Mouse (Mus musculus) embryo, embryonic 10.5 days (tissue): Measurements from ENCODE around the gene Smpd4.

Source experiments
- DNase-seq: peaks from one replicate; pipeline ENCODE4 v3.0.0-alpha.2; 2015; ENCODE audit warnings: low spot score

The Smpd4 gene

DNA sequence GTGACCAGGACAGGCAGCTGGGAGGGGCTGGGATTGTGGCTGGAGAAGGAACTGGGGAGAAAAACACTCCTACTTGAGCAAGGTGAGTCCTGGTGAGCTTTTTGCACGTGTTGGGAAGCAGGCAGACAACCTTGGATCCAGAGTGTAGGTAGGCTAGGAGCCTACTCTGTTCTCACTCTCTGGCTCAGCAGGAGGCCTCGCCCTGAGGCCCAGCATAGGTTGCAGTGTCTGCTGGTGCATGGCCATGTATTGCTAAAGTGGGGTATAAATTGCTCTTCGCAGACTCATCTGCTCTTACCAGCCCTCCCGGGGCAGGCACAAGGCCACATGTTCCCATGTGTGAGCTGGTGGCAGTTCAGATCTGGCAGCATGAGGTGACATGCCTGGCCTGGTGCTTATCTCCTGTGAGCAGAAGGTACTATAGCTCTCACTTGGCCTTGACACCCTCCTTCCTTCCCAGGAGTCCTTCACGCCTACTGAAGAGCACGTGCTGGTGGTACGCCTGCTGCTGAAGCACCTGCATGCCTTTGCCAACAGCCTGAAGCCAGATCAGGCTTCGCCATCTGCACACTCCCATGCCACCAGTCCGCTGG is 19.0 kb downstream of the Smpd4 start:
- no peak for DNase-seq

DNA sequence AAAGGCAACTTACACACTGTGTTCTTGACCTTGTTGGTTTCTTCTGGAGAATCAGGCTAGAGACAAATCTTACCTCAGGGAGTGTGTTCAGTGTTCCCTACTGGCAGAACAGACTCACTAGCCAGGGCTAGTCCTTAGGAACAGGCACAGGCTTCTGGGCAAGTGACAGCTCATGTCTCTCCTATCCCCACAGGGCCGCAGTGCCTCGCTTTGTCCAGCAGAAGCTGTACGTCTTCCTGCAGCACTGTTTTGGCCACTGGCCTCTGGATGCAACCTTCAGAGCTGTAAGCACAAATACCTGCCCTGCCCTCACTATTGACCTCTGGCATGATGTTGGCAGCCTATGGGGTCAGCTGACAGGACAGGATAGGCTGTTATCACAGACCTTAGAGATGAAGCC is 19.9 kb downstream of the Smpd4 start:
- DNase-seq = no peak

DNA sequence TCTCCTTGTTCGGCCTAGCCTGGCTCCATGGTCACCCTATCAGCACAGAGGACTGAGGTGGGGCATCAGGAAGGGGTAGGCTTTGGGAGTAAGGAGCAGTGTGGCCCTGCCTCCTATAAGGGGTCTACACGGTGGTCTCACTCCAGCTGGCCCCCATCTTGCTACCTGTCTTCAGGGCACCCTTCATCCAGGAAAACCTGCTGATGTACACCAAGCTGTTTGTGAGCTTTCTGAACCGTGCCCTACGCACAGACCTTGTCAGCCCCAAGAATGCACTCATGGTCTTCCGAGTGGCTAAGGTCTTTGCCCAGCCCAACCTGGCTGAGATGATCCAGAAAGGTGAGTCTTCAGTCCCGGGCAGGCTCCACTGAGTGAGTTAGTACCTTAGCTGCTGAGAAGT is 20.8 kb downstream of the Smpd4 start:
- DNase-seq = no peak

DNA sequence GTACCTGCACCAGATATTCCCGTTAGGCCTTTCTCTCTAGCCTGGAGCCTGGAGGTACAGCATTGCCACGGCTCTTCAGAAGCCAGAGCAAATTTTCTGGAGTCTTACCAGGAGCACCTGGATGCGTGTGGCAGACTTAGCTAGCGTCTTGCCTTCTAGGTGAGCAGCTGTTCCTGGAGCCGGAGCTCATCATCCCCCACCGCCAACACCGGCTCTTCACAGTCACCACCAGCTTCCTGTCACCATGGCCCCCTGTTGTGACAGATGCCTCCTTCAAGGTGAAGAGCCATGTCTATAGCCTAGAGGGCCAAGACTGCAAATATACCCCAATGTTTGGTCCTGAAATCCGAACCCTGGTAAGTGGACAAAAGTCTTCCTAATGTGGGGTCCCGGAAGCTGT is 21.6 kb downstream of the Smpd4 start:
- DNase-seq = no peak

DNA sequence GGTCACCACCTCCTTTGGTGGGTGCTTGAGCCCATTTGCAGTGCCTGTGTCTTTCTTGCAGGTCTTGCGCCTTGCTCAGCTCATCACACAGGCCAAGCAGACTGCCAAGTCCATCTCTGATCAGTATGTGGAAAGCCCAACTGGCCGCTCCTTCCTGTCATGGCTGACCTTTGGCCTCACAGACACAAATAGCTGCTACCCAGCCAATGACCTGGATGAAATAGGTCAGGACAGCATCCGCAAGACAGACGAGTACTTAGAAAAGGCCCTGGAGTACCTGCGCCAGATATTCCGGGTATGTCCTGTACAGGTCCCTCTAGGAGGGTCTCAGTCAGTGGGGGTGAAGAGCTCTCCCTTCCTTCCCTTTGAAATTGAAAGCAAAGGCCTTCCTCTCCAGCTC is 22.1 kb downstream of the Smpd4 start:
- peak; percentile 7 for DNase-seq

DNA sequence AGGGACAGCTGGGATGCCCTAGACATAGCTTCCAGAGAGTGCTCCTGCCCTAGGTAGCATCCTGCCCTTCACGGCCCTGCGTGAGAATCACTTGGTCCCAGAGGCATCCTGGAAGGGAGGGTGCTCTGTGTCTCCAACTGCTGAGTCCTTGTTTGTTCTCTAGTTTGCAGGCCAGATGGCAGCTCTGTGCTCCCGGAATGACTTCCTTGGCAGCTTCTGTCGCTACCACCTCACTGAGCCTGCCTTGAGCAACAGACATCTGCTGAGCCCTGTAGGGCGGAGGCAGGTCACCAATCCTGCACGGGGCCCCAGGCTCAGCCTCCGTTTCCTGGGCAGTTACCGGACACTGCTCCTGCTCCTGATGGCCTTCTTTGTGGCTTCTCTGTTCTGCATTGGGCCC is 23.2 kb downstream of the Smpd4 start:
- no peak for DNase-seq

DNA sequence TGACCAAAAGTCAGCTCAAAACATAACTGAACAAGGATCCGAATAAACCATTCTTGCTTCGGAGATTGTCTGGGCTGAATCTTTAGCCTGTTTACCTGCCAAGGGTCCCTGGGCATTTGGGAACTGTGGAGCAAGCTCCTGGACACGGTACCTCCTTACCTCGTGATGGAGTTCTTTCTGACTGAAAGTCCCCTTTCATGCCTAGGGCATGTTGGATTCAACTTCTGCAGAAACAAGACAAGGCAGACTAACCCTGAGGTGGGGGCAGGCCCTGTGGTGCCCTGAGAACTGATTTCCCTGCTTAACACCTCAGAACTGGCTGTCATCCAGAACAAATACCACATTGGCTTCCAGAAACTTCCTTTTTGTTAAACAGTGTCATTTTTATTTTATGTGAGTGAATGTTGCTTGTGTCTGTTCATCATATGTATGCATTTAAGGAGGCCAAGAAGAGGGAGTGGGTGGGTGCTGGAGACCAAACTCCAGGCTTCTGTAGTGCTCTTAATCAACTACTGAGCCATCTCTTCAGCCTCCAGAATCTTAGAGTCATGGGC is 24.4 kb downstream of the Smpd4 start:
- no peak for DNase-seq

DNA sequence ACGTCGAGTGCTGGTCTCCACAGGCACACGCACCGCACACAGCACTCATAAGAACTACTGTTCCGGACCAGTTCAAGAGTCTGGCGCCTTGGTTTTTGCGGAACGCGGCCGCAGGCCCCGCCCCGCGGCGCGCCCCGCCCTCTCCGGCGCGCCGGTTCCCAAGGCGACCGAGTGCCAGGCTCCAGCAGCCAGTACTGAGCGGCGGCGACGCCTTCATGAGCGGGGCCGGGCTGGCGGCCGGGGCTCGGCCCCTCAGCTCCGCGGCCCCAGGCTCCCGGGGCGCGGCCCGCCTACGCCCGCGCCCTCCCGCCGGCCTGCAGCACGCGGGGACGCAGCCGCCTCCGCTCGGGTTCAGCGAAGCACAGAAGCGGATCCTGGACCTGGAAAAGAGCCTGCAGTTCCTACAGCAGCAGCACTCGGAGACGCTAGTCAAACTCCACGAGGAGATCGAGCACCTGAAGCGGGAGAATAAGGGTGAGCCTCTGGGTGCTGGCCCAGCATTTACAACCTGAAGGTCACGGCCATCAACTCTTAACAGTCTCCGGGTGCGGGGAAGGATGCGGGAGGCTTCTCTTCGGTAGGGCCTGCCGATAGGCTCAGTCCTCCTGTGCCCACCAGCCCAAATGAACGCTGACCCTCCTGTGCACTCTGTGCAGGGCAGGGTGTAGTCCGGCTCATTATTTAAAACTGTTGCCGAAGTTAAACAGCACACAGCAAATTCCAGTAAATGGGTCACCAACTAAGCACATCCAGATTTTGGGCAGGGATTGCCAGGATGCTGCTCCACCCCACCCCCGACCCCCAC is 27.4 kb downstream of the Smpd4 start, which contains the start of gene Ccdc74a:
Gene Ccdc74a, plus strand, starts transcription at position 161 of the 805 bp plus-strand sequence.
- peak; percentile 91 for DNase-seq

DNA sequence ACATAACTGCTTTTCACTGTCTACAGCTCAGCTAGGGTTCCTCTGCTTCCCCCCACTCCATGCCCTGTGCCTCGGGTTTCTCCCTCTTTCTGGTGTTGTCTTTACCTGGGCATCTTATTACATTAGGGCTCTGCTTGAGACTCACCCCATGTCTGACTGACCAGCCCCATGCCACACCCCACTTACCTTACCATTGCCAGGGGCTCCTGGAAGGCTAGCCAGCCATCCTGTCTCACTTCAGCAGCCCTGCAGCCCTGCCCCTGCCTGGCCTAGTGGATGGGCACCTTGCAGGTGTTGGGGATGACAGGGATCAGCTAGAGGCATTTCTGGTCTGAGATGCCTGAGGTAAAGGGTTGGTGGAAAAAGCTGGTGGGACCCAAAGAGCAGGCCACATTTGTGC is 28.0 kb downstream of the Smpd4 start:
- DNase-seq = no peak

DNA sequence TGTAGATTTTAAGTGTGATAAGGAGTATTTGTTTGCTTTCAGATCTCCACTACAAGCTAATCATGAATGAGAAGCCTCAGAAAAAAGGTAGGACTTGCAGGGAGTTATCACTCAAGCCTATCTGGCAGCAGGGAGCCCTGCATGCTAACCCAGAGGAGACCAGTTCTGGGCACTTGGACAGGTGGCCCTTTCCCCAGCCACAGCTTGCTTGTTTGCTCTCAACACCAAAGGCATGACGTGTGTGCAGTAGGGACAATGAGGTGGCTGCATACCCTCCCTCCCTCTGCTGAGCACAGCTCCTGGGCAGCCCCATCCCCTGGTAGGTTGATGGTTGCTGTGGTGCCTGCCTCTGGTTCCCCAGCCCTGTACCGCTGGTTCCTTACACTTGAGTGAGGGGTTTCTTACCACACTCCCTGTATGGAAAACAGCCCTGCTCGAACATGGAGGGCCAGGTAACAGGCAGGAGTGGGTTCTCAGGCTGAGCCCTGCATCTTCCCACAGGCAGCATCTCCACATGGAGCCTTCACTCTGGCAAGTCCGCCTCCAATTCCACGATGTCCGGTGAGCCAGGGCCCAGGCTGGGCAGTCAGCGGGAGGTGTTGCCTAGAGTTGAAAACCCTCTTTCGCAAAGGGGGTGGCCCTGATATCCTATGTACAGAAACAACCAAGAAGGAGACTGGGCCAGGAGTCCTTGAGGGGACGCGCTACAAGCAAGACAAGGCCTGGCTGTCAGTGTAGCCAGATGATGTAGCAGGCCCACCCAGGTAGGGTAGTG is 28.6 kb downstream of the Smpd4 start:
- DNase-seq = no peak

DNA sequence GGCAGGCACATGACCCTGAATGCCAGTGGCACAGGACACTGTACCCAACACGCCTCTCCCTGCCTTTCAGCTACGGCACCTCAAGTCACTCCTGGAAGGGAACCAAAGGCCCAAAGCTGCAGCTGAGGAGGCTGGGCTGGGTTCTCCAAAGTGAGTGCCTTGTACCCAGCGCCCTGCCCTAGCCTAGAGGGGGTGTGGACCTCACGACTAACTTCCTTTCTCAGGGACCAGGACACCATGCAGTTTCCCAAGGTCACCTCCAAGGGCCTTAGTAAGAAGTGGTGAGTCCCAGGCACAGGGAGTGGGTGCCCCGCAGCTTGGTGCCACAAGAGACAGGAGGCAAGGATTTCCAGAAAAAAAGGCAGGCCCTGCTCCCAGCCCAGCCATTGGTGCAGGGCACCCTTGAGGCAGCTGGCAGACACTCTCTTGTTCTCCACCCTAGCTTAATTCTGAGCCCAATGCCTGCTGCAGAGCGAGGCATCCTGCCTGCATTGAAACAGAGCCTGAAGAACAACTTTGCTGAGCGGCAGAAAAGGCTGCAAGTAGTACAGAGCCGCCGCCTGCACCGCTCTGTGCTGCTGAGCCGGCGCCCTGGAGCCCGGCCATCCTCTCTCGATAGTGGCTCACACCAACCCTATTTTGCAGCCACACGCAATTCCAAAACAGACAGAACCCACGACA is 30.9 kb downstream of the Smpd4 start:
- no peak for DNase-seq

DNA sequence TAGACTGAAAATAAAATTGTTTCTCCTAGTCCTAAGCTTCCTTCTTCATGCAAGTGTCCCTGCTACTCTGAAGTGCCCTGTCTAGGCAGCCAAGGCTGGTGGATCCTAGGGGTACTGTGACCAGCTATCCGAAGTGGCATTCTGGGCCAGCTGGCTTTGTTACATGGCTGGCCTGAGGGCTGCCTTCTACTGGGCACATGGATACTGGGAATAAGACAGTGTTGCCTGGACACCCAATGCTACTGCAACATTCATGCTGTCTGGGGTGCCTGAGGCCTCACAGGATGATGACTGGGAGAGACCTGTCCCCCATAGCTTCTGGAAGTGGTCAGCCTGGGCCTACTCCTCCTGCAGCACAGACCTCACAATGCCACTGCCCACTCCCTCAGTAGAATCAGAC is 31.6 kb downstream of the Smpd4 start:
- DNase-seq = no peak

DNA sequence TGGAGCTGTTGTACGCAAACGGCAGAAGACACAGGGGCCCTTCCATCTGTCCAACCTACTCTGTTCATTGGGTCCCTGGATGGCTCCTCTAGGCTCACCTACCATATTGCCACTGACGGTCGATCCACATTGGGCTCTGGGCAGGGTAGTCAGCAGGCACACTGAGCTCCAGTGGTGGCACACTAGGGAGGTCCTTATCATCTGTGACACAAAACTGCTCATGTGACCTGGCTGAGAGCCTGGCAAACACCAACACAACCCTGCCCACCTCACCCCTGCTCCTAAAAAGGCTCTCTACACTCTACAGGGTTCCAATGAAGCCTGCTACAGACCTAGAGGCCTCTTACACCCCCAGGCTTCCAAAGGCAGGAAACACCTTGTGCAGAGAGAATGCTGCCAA is 33.5 kb downstream of the Smpd4 start:
- DNase-seq = no peak

DNA sequence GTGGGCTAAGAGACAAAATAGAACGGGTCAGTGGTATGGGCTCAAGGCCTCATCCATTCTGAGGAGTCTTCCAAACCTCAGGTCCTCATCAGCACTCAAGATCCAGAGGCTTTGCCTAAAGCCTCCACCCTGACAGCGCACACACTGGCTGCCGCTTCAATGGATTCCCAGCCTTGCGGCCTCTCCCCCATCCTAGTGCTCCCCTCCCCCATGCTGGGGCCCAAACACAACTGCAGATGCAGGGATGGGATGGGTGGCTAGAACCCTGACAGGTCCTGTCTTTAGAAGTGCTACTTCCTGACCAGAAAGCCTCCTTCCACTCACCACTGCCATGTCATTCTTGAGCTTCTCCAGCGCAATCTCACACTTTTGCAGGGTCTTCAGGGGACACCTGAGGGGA is 34.4 kb downstream of the Smpd4 start:
- no peak for DNase-seq

DNA sequence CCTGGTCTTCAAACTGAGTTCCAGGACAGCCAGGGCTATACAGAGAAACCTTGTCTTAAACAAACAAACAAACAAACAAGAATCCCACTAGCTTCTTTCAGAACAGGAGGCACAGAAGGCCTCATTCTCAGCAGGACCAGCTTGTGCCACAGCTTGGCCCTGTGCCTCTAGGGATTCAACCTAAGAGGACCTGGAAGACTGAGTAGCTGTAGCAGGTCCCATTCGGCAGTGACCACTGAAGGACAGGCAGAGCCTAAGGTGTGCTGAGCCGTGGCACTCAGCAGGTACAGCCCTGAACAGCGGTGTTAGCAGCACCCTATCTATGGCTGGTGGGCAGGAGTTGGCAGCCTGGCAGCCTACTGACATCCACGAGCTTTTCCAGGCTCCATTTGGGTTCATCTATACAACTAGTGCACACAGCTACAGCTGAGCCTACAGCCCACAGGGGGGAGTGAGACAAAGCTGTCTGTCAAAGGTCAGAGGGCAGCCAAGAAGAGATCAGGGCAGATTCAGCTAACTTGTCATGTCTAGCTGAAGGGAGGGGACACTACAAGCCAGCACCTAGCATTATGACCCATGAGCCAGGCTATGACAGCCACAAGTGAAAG is 35.1 kb downstream of the Smpd4 start:
- DNase-seq = no peak

DNA sequence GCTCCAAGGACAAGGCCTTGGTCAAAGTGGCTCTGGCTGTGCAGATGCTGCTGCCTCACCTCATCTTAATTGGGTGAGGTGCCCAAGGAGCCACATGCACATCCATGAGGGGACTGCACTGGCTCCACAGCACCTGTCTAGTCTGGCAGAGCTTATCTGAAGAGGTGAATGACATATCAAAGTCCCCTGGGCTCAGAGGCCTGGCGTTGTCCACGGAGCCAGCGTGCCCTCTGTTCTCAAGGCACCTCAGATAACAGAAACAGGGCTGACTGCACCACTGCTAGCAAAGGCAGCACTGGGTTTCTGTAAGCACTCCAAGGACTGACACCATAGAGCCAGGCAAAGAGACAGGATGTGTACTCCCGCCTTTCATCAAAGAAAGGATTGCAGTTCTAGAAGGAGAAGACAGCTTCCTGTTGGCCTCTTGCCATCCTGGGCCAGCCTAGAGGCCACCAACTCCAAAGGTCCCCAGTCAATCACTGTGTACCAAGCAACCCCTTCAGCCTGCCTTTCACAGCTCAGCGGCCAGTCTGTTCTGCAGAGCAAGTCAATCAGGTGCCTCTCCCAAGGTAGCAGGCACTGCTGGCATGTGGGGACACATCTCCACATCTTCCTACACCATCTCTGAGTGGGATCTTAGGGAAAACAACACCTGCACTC is 37.2 kb downstream of the Smpd4 start:
- DNase-seq = no peak

DNA sequence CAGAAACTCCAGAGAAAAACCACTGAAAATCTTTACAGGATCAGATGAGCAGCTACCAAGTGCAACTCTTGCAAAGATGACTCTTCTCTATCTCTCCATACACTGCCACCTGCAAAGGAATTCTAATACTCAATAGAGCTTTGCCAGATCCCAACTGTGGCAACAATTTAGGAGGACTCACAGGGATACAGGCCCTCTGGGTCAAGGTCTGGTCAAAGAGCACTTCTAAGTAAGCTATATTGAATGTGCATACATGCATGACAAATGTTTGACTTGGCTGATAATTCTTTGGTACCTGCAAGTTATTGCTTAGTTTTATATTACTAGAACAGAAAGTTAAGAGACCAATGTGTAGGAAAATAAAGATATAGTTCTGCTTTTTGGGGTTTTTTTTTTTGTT is 46.4 kb downstream of the Smpd4 start:
- no peak for DNase-seq

DNA sequence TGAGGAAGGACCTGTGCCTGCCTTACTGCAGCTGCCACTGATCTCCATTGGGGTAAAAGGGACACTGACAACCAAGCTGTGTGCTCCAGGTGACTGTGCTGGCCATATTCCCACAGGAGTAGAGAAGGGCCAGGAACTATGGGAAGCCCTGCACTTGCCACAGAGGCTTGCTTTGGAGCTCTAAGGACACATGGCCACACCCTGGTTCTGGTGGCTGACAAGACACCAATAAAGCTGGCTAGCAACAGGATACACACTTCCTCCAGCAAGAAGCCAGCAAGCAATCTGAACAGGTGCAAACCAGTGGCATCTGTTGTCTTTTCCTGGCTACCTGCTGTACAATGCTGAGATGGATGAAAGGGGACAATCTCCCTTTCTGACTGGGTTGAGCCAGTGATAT is 50.7 kb downstream of the Smpd4 start:
- no peak for DNase-seq
